Mouse (Mus musculus) ES-E14 (cell line): ENCODE measurements around the gene Tent4a. TPM values are rescaled to one million over a fixed set of nuclear protein-coding genes. Genes with fewer than 3 reads are reported as not detected.

Source experiments
- DNase-seq: peaks from one replicate; pipeline ENCODE4 v3.0.0-alpha.2; 2013; ENCODE audit warnings: low read depth, low spot score
- H3K27ac ChIP-seq: 2 replicates; pipeline ENCODE4 v1.5.1; 2012; ENCODE audit warnings: low read depth, mild to moderate bottlenecking, low read length, moderate library complexity, mixed read lengths; ENCODE audit not compliant: poor library complexity, insufficient read depth, severe bottlenecking
- H3K36me3 ChIP-seq: 2 replicates; pipeline ENCODE4 v1.6.1; 2012; ENCODE audit warnings: mild to moderate bottlenecking, low read length, moderate library complexity, mixed read lengths; ENCODE audit not compliant: control insufficient read depth, poor library complexity, insufficient read depth, severe bottlenecking
- H3K4me1 ChIP-seq, 2 experiments: fragments of 150-350 bp in 1 of 2; sonication (generic) in 1 of 2; 2 replicates each; pipeline ENCODE4 v1.6.1; 2012; ENCODE audit warnings: low read length in 2 of 2, mild to moderate bottlenecking in 1 of 2, mixed read lengths in 1 of 2; ENCODE audit not compliant: control insufficient read depth in 2 of 2, insufficient read depth in 2 of 2, poor library complexity in 1 of 2
- H3K4me3 ChIP-seq, 2 experiments: fragments of 150-350 bp in 1 of 2; sonication (generic) in 1 of 2; 2 replicates each; pipeline ENCODE4 v1.5.1; 2012; ENCODE audit warnings: low read length in 2 of 2, low read depth in 1 of 2, mild to moderate bottlenecking in 1 of 2, mixed read lengths in 1 of 2; ENCODE audit not compliant: insufficient read depth in 1 of 2, poor library complexity in 1 of 2, severe bottlenecking in 1 of 2
- H3K9ac ChIP-seq: 2 replicates; pipeline ENCODE4 v1.6.1; 2012; ENCODE audit warnings: low read depth, mild to moderate bottlenecking, low read length, mixed read lengths; ENCODE audit not compliant: poor library complexity, insufficient read depth, severe bottlenecking
- H3K9me3 ChIP-seq: fragments of 150-350 bp; sonication (generic); 2 replicates; pipeline ENCODE4 v1.6.1; 2012; ENCODE audit warnings: low read depth, mild to moderate bottlenecking, low read length; ENCODE audit not compliant: control insufficient read depth, insufficient read depth
- CHD2 ChIP-seq: IDR thresholded peaks from 2 replicates; pipeline ENCODE4 v1.6.1; 2014; ENCODE audit warnings: mild to moderate bottlenecking, low read depth, low read length, inconsistent platforms
- HCFC1 ChIP-seq: IDR thresholded peaks from 2 replicates; pipeline ENCODE4 v1.6.1; 2012; ENCODE audit warnings: low read length, inconsistent platforms, borderline replicate concordance; ENCODE audit not compliant: insufficient read depth
- MAFK ChIP-seq: IDR thresholded peaks from 2 replicates; pipeline ENCODE4 v1.6.1; 2014; ENCODE audit warnings: mild to moderate bottlenecking, low read depth, low read length, inconsistent platforms; ENCODE audit not compliant: insufficient read depth
- ZC3H11A ChIP-seq: IDR thresholded peaks from 2 replicates; pipeline ENCODE4 v1.6.1; 2012; ENCODE audit warnings: low read depth, mild to moderate bottlenecking, inconsistent platforms, low read length, borderline replicate concordance
- ZNF384 ChIP-seq: IDR thresholded peaks from 2 replicates; pipeline ENCODE4 v1.6.1; 2012; ENCODE audit warnings: low read depth, low read length, inconsistent platforms
- in situ Hi-C, 2 experiments: fragments of 600-800 bp; cut with MboI; formaldehyde crosslinking; loops; one replicate each; pipeline ENCODE4 v1.15.1; 2025; ENCODE audit warnings: low sequenced_read_pairs in 2 of 2, inconsistent platforms in 1 of 2; ENCODE audit not compliant: unreplicated experiment in 2 of 2
- total RNA-seq: library from RNA; depleted of rRNA; stranded (reverse); fragments of 300-350 nt; gene quantifications from 2 replicates; pipeline ENCODE4 v1.2.3, GENCODE M21; 2012

Gene Tent4a
- total RNA-seq, 1 experiment, result 20.0 TPM

DNA sequence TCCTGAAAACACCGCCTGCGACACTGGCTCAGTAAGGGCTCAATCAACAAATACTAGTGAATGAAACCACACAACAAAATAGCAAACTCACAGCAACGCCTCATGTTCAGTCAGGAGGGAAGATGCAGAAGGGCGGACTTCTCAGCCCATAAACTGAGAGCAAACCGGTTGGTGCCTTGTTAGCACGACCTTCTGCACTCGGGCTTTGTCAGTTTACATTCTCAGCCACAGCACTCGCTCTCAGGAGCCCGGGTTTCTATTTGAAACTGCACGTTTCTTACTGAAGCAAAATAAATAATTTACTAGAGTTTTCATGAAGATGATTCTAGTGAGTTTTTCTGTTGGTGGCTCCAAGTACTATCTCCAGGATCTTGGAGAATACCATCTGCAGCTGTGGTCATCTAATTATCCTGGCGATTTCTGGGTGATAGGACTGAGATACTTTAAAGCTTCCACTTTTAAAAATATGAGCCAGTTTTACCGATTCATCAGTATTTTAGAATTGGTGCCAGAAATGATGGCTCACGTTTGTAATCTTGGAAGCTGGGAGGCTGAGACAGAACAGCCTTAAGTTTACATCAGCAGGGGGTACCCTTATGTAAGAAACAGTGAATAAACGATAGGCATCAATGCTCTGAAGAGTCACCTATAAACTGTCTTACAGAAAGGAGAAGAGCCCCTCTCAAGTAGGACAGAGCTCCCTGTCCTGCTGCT, 10.8 kb downstream of the Tent4a start:
- no peak for TF ChIP-seq ZNF384
- Histone ChIP-seq H3K27ac (no peak overlapping the region), H3K9me3 (no peaks in the 10 kb centered on the region), H3K4me1 (peaks cover 4 to 7% of the 10 kb centered on the region in 2 experiments; a peak in 1 of 4 replicates), H3K36me3 (no peaks in the 10 kb centered on the region; the same call in 1 of the 2 replicates), H3K9ac (no peak overlapping the region), H3K4me3 (no peak overlapping the region)
- in situ Hi-C loops, result no loop called here
- no peak for DNase-seq

- TF ChIP-seq MAFK (no peak), ZC3H11A (no peak), CHD2 (no peak), ZNF384 (no peak), HCFC1 (no peak)
- in situ Hi-C loops, result no loop called here
- Histone ChIP-seq H3K4me1 (peaks cover 4 to 7% of the 10 kb centered on the region in 2 experiments; a peak in 1 of 4 replicates), H3K36me3 (no peaks in the 10 kb centered on the region; the same call in 1 of the 2 replicates), H3K4me3 (no peak overlapping the region), H3K27ac (no peak overlapping the region), H3K9ac (no peak overlapping the region), H3K9me3 (no peaks in the 10 kb centered on the region)
- DNase-seq, result no peak
These were observed 12.1 kb downstream of the Tent4a start for GRCm38 (mm10) chr13:69522161-69522791.

GRCm38 (mm10) chr13:69519137-69519536, 15.3 kb downstream of the Tent4a start:
- H3K27ac ChIP-seq, result no peak overlapping the region
- peaks cover 6% of the 10 kb centered on the region for H3K36me3 ChIP-seq
- H3K9me3 ChIP-seq, result no peaks in the 10 kb centered on the region
- DNase-seq, result no peak
- peaks cover 0 to 7% of the 10 kb centered on the region in 2 experiments; a peak in 1 of 4 replicates for H3K4me1 ChIP-seq
- no peak for TF ChIP-seq HCFC1
- no peak for TF ChIP-seq MAFK
- TF ChIP-seq ZC3H11A, result no peak
- TF ChIP-seq ZNF384, result no peak
- TF ChIP-seq CHD2, result no peak
- in situ Hi-C loops, result no loop called here
- no peak overlapping the region for H3K4me3 ChIP-seq
- H3K9ac ChIP-seq, result no peak overlapping the region

GRCm38 (mm10) chr13:69517445-69517844, 17.0 kb downstream of the Tent4a start:
- H3K27ac ChIP-seq, result no peak overlapping the region
- H3K9me3 ChIP-seq, result no peaks in the 10 kb centered on the region
- peaks cover 8% of the 10 kb centered on the region for H3K36me3 ChIP-seq
- DNase-seq, result no peak
- H3K9ac ChIP-seq, result no peak overlapping the region
- in situ Hi-C loops, result no loop called here
- H3K4me1 ChIP-seq, result peaks cover 0 to 7% of the 10 kb centered on the region in 2 experiments; a peak in 1 of 4 replicates
- TF ChIP-seq ZNF384, result no peak
- no peak overlapping the region for H3K4me3 ChIP-seq

- DNase-seq, result no peak
- in situ Hi-C loops, result no loop called here
These were observed 19.3 kb downstream of the Tent4a start for GRCm38 (mm10) chr13:69515091-69515490.

More at GRCm38 (mm10) chr13:69515091-69515490, 19.3 kb downstream of the Tent4a start:
- H3K27ac ChIP-seq, result no peak overlapping the region
- TF ChIP-seq HCFC1 (no peak), ZNF384 (no peak), MAFK (no peak)
- H3K9me3 ChIP-seq, result no peaks in the 10 kb centered on the region
- H3K4me3 ChIP-seq, result no peak overlapping the region
- H3K9ac ChIP-seq, result no peak overlapping the region
- peaks cover 17% of the 10 kb centered on the region for H3K36me3 ChIP-seq
- H3K4me1 ChIP-seq, result no peaks in the 10 kb centered on the region; a peak in 1 of 4 replicates
